Mouse (Mus musculus) left cerebral cortex, postnatal 14 days (tissue): ENCODE results near the gene Utp14b. TPM values are rescaled to one million over a fixed set of nuclear protein-coding genes. Genes with fewer than 3 reads are reported as not detected.

Experiments
- DNase-seq, 2 experiments: peaks; one replicate each; pipeline ENCODE4 v3.0.0; 2021 to 2022; ENCODE audit warnings: low spot score in 2 of 2, mixed read lengths in 1 of 2
- intact Hi-C: fragments of 180-260 bp; cut with DNase I; formaldehyde crosslinking; loops from one replicate; pipeline ENCODE4 v1.15.1; 2025
- long read RNA-seq, 2 experiments: library from polyadenylated mRNA; stranded (forward); transcript quantifications; one replicate each; pipeline ENCODE4 v2.0.0; 2021
- total RNA-seq, 2 experiments: library from RNA; stranded (reverse); gene quantifications; 2 replicates each; pipeline ENCODE4 v1.2.3; 2021

Utp14b gene
- total RNA-seq = 10 to 100 TPM; 12.8 to 14.1 TPM
- long read RNA-seq, experiment 1 = 0 reads
- long read RNA-seq, experiment 2, full-length matches to known transcripts = 2 of 2 reads
- long read RNA-seq, experiment 2, partial matches to known transcripts = 0 of 2 reads
- long read RNA-seq, experiment 2, other reads (novel, unspliced or antisense) = 0 of 2 reads

DNA sequence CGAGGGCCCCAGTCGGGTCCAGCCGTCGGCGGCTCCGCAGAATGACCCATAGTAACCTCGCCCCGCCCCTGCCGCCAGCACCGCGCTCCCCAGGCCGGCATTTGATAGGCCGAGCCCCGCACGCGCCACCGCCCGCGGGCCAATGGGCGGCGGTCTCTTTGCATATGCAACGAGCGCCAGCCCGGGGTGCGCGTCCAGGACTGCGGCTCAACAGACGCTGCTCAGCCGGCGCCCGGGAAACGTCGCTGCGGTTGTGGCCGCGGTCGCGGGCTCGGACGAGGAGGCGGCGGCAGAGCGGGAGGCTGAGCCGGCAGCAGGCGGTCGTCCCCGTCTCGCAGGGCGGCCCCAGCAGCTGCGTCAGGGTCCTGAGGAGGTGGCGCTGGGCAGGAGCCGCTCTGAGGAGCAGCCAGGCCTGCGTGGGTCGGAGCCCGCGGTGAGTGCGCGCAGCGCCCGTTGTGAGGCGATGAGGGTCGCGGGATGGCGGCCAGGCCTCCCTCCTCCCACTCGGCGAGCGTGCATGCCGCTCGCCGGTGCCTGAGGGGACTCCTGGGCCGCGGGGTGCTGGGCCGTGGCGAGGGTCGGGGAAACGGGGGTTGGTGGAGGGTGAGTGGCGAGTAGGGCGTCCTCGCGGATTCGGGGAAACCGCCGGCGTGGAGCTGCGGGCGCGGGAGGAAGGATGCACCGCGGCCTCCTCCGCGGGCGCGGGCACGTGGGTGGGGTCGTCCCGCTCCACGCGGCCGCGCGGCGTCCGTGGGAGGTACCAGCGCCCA, at the start of gene Utp14b, which contains the start of gene Acsl3:
Gene Utp14b (plus strand): TSS at position 368 of the 770 bp plus-strand sequence.
Gene Acsl3 (plus strand): TSS at position 155 of the 770 bp plus-strand sequence.
- DNase-seq = peak; percentile 97
- intact Hi-C loops = loop anchor here (5.0 kb wide), 2 partner anchors 66 to 121 kb away; no protein-coding TSS in a partner anchor

- no peak for DNase-seq
- intact Hi-C loops = no loop called here
Observed at GRCm38 (mm10) chr1:78609134-78609907, 48.5 kb upstream of the Utp14b start.

- DNase-seq = no peak
- intact Hi-C loops = no loop called here
Observed at GRCm38 (mm10) chr1:78611039-78611438, 46.8 kb upstream of the Utp14b start.

DNA sequence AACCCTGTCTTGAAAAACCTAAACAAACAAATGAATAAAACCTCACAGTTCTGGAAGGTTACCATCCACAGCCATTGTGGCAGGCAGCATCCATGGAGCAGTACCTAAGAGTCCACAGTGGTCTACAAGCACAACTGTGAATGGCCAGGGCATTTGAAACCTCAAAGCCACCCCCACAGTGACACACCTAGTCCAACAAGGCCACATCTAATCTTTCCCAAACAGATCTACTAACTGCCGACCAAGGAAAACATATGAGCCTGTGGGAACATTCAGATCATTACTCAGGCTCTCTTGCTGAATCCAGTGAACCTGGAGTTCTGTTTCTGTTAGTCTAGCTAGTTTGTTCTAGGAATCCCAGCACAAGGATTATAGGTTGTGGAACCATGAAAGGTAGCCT, 44.9 kb upstream of the Utp14b start:
- intact Hi-C loops = no loop called here
- no peak for DNase-seq

DNA sequence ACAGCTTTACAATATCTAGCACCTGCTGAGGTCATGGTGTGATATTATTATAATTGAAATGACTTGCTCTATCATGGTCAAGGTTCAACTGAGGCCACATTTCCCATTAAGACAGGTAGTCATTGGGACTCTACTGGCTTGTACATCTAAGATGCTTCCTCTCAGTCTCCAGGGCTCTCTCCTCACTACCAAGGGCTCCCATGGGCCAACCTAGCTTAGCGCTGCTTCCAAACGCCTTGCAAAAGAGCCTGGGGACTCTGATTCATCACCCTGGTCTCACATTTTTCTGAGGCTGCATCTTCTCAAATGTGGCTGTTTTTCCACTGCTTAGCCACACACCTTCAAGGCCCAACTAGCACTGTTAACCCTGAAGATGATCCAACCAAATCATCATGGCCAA, 33.5 kb upstream of the Utp14b start:
- intact Hi-C loops = no loop called here
- DNase-seq = no peak

- peak in 1 of 2 experiments; percentile 10 for DNase-seq
- intact Hi-C loops = no loop called here
Observed at GRCm38 (mm10) chr1:78634486-78634885, 23.4 kb upstream of the Utp14b start.

DNA sequence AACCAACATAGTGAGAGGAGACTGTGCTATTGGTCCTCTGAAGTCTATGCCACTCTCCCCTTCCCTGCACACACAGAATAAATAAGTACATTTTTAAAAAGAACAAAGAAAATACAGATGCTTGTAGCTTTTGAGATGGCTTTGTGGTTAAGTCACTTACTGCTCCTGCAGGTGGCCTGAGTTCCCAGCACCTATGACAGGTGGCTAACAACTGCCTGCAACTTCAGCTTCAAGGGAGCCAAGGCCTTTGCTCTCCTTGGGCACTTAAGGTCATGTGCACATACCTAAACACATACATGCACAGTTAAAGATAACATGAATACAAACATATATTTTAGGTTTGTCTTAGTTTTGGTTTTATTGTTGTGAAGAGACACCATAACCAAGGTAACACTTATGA, 17.0 kb upstream of the Utp14b start:
- intact Hi-C loops = no loop called here
- no peak for DNase-seq

DNA sequence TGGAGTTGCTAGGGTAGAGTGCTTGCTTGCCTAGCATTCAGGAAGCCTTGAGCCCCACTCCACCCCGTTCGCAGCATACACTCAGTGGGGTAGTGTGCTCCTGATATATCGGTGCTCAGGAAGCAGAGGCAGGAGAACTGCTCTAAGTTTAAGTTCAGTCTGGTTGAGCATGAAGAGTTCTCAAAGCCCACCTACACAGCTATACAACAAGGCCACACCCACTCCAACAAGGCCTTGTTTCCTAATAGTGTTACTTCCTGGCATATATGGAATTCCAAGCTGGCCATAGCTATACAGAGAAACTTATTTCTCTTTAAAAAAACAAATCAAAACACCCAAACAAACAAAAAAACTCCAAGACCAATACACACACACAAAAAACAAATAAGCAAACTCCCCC, 16.0 kb upstream of the Utp14b start:
- DNase-seq = no peak
- intact Hi-C loops = no loop called here

- DNase-seq = no peak
- intact Hi-C loops = no loop called here
Observed at GRCm38 (mm10) chr1:78642197-78642596, 15.6 kb upstream of the Utp14b start.

DNA sequence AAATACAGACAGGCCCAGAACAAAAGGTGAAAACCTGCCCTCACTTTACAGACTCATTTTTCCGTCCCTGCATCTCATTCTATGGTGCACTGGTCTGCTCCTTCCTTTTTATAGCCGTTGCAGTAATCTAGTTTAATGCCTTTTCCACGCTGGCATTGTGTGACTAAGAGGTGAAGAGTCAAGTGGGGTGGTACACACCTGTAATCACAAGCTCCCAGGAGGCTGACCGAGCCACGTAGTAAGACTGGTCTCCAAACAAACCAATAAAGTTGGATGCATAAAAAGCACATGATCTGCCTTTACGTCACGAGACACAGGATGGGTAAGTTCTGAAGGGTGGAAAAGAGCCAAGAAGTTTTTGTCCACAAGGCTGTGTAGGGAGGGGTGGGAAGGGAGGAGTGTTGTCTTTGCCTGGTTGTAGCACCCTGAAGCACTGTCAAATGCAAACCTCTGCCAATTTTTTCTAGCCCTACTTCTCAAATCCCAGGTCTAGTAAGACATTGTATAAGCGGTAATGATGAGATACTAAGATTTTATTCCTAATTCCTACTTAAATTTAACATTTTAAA, 10.4 kb upstream of the Utp14b start:
- DNase-seq = no peak
- intact Hi-C loops = no loop called here

DNA sequence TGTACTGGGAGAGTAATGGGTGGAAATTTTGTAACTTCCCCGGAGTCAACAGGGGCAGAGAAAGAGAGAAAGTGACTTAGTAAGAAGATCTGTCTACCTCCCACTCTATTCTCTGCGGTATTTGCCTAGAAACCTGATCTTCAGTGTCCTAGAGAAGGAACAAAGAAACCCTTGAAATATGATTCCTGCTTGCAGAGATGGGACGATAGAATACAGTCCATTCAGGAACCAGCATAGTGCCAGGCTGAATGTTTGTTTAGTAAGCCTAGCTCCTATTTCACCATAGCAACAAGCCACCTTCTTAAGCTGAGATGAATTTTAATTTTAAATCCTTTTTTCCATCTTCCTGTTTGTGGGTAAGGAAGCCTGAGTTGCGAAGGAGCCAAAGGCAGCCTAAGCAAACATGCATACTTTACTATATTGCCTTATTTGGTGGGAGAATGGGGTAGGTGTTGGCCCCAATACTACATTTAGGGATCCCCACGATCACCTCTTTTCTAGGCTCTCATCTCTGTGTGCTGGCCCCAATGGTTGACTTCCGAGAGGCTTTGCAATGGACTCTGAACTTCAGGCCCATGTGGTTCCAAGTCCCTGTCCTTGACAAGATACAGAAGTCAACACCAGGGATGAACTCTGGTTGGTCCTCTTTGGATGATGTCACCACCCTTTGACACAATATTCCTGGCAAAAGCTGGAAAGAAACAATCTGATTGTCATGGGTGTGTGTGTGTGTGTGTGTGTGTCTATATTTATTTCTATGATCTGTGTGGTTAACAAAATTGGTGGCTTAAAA, 8.4 kb upstream of the Utp14b start:
- DNase-seq = no peak
- intact Hi-C loops = no loop called here

DNA sequence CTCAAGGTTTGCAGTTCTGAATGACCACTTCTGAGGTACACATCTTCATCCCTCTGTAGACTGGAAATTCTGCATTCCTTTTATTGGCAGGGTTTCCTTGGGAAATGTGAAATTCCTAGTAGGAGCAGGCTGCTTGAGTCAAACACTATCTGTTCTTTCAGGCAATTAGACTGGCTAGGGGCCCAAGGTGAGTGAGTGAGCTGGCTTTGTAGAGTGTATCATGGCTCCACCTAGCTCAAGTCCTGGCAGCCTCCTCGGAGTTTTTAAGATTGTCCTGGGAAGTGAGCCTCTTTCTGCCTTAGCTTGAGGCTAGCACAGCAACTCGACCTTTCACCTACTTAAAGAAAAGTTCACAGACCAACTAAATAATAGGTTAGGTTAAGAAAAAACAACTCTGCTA, 1.4 kb upstream of the Utp14b start:
- no peak for DNase-seq
- intact Hi-C loops = loop anchor here (5.0 kb wide), 2 partner anchors 64 to 119 kb away; no protein-coding TSS in a partner anchor

DNA sequence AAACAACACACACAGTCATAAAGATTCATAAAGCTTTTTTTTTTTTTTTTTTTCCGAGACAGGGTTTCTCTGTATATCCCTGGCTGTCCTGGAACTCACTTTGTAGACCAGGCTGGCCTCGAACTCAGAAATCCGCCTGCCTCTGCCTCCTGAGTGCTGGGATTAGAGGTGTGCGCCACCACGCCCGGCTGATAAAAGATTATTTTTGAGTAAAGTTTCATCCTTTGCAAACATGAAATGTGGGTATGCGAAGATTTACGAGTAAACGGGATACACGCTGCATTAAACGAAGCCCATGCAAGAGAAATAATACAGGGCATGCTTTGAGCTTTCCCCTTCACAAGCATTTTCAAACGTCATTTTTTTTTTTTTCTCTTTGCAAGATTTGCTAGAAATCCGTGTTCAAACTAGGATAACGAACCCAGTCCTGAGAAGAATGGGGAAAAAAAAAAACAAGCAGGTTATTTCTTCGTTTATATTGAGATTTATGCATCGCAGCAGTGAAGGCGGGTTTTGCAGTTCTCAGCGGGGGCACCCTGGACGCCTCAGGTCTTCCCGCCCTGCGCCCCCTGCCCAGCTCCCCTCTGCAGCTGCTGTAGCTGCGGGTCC, 713 bp upstream of the Utp14b start:
- DNase-seq = no peak

DNA sequence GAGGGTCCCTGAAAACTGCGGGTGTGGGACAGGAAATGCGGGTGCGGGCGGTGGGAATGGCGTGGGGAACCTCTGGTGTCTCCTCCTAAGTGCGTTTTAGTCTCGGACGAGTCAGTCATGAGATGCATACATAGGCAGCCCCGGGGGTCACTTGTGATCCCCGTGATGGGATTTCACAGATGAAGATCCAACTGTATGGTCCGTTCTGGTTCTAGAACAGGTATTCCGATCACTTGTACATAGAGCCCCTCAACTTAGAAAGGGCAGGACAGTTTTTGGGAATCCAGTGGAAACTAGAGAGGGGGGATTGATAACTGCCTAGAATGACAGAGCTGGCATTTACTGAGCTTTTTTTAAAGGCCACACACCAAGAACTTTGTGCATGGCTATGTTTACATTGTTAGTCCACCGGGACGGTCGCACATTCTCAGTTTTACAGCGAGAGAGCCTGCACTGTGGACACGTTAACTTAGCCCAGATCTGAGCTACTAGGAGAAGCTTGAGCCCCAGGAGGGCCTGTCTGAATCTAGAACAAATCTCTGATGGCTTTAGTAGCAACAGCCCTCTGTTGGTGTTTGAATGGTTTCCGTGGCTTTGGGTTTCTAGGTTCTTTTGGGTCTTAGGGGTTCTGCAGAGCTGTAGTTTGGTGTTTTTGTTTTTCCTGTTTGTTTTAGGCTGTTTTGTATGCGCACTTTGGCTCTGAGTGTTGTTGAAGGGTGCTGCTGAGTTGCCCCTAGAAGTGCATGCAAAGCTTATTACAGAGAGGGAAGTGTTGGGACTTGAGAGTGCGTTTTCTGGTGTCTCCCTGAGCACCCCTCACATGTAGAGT, 817 bp downstream of the Utp14b start:
- intact Hi-C loops = loop anchor here (5.0 kb wide), 2 partner anchors 66 to 121 kb away; no protein-coding TSS in a partner anchor
- no peak for DNase-seq

More for the DNA sequence above, 713 bp upstream of the Utp14b start:
- intact Hi-C loops = loop anchor here (5.0 kb wide), 2 partner anchors 65 to 120 kb away; no protein-coding TSS in a partner anchor

- no peak for DNase-seq
- intact Hi-C loops = loop anchor here (5.0 kb wide), 2 partner anchors 67 to 122 kb away; no protein-coding TSS in a partner anchor
Observed at GRCm38 (mm10) chr1:78659270-78659823, 1.5 kb downstream of the Utp14b start.

DNA sequence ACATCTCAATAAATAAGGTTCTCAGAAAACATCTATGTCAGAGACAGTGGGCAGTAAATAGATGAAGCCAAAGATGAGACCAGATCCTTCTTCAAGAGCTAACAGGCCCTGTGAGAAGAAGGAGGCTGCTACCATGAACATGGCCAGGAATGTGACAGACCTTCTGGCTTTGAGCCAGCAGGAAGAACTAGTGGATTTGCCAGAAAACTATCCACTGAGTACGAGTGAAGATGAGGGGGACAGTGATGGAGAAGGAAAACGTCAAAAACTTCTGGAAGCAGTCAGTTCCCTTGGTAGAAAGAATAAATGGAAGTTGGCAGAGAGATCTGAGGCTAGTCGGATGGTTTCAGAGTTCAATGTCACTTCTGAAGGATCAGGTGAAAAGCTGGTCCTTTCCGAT, 6.5 kb downstream of the Utp14b start:
- intact Hi-C loops = no loop called here
- DNase-seq = no peak

DNA sequence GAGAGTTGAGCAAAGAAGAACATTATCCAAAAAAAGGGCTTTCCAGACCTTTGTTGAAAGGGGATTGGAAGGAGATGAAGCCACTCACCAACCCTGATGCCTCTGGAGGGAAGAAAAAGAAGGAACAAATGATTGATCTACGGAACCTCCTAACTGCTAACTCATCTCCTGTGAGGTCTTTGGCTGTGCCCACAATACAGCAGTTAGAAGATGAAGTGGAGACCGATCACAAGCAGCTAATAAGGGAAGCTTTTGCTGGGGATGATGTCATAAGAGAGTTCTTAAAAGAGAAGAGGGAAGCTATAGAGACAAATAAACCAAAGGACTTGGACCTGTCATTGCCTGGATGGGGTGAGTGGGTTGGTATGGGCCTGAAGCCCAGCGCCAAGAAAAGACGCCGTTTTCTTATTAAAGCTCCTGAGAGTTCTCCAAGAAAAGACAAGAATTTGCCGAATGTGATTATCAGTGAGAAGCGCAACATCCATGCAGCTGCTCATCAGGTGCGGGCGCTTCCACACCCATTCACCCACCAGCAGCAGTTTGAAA, 8.2 kb downstream of the Utp14b start:
- intact Hi-C loops = no loop called here
- DNase-seq = no peak
